Mouse (Mus musculus) heart, adult 2 months (tissue): ENCODE measurements at regions not wholly inside any gene's neighbourhood (a gene's known extent, or its start where the extent isn't known, plus 50 kb on each side); places are given as distances from the start of the nearest gene placed in this dataset.

Experiments
- DNase-seq, 2 experiments: peaks; one replicate each; pipeline ENCODE4 v3.0.0; 2021
- H3K27ac ChIP-seq: fragments of 200-600 bp; 2 replicates; pipeline ENCODE4 v1.8.1; 2022
- H3K27me3 ChIP-seq: fragments of 200-500 bp; 2 replicates; pipeline ENCODE4 v1.6.1; 2012; ENCODE audit warnings: mild to moderate bottlenecking, low read length, inconsistent platforms, mixed read lengths; ENCODE audit not compliant: control insufficient read depth, insufficient read depth
- H3K36me3 ChIP-seq: fragments of 200-500 bp; 2 replicates; pipeline ENCODE4 v1.6.1; 2012; ENCODE audit warnings: low read length, inconsistent platforms; ENCODE audit not compliant: control insufficient read depth, insufficient read depth
- H3K4me1 ChIP-seq: fragments of 200-500 bp; 2 replicates; pipeline ENCODE4 v1.6.1; 2011; ENCODE audit warnings: low read length; ENCODE audit not compliant: control insufficient read depth, insufficient read depth
- H3K4me3 ChIP-seq: fragments of 200-600 bp; 2 replicates; pipeline ENCODE4 v1.8.1; 2022
- H3K79me2 ChIP-seq: fragments of 200-500 bp; replicated peaks from 2 replicates; pipeline ENCODE4 v1.6.1; 2012; ENCODE audit warnings: mild to moderate bottlenecking, inconsistent platforms, low read length, moderate library complexity, mixed read lengths; ENCODE audit not compliant: control insufficient read depth, insufficient read depth
- H3K9ac ChIP-seq: fragments of 200-500 bp; 2 replicates; pipeline ENCODE4 v1.6.1; 2012; ENCODE audit warnings: low read depth, mild to moderate bottlenecking, control low read depth, inconsistent platforms, low read length, mixed read lengths
- CTCF ChIP-seq: fragments of 200-600 bp; IDR thresholded peaks from 2 replicates; pipeline ENCODE4 v1.8.1; 2022; ENCODE audit warnings: antibody characterized with exemption, mild to moderate bottlenecking, moderate library complexity
- EP300 ChIP-seq: fragments of 200-500 bp; IDR thresholded peaks from 2 replicates; pipeline ENCODE4 v1.6.1; 2011; ENCODE audit warnings: low read depth, low read length, control low read depth; ENCODE audit not compliant: insufficient read depth
- POLR2A ChIP-seq: fragments of 200-500 bp; IDR thresholded peaks from 2 replicates; pipeline ENCODE4 v1.6.1; 2011; ENCODE audit warnings: mild to moderate bottlenecking, low read depth, low read length, control low read depth; ENCODE audit not compliant: insufficient read depth
- WGBS: fragments of 180-500 bp; shearing (Covaris S2); methylation state at CpG from one replicate; pipeline ENCODE4 v1.1.7; 2018; 5-methylcytosine and 5-hydroxymethylcytosine counted together
- intact Hi-C: fragments of 180-260 bp; cut with DNase I; formaldehyde crosslinking; loops from one replicate; pipeline ENCODE4 v1.15.1; 2025

- TF ChIP-seq CTCF (no peak), POLR2A (no peak), EP300 (no peak)
- Histone ChIP-seq H3K27ac (no peak overlapping the region), H3K36me3 (no peaks in the 10 kb centered on the region), H3K79me2 (no peaks in the 10 kb centered on the region), H3K4me3 (no peak overlapping the region), H3K9ac (no peak overlapping the region), H3K27me3 (no peaks in the 10 kb centered on the region), H3K4me1 (no peaks in the 10 kb centered on the region)
- intact Hi-C loops: no loop called here
- 86% methylated on average over 10 of the region's 10 CpGs for WGBS
- DNase-seq: no peak
Measured at GRCm38 (mm10) chr12:28357764-28358163, 194.4 kb downstream of the Dcdc2c start.

GRCm38 (mm10) chr12:28353140-28353539 lies 199.1 kb downstream of the Dcdc2c start:
- DNase-seq: no peak
- no peak for TF ChIP-seq CTCF
- TF ChIP-seq EP300: no peak
- no peak for TF ChIP-seq POLR2A
- 46% methylated on average over 3 of the region's 3 CpGs for whole genome bisulfite sequencing
- no peaks in the 10 kb centered on the region for H3K27me3 ChIP-seq
- no peaks in the 10 kb centered on the region for H3K36me3 ChIP-seq
- no peak overlapping the region for H3K4me3 ChIP-seq
- intact Hi-C loops: no loop called here
- no peaks in the 10 kb centered on the region for H3K79me2 ChIP-seq
- H3K4me1 ChIP-seq: no peaks in the 10 kb centered on the region
- H3K9ac ChIP-seq: no peak overlapping the region
- H3K27ac ChIP-seq: no peak overlapping the region

GRCm38 (mm10) chr12:28352571-28352970 lies 199.6 kb downstream of the Dcdc2c start:
- TF ChIP-seq POLR2A: no peak
- TF ChIP-seq EP300: no peak
- TF ChIP-seq CTCF: no peak

GRCm38 (mm10) chr12:28342735-28343134 lies 209.5 kb downstream of the Dcdc2c start:
- H3K36me3 ChIP-seq: no peaks in the 10 kb centered on the region
- DNase-seq: no peak
- 63% methylated on average over 2 of the region's 2 CpGs for WGBS
- no peaks in the 10 kb centered on the region for H3K4me1 ChIP-seq
- H3K4me3 ChIP-seq: no peak overlapping the region
- intact Hi-C loops: no loop called here
- no peak overlapping the region for H3K9ac ChIP-seq
- H3K27me3 ChIP-seq: no peaks in the 10 kb centered on the region
- TF ChIP-seq CTCF: no peak
- no peak for TF ChIP-seq POLR2A
- no peak for TF ChIP-seq EP300
- H3K79me2 ChIP-seq: no peaks in the 10 kb centered on the region
- no peak overlapping the region for H3K27ac ChIP-seq

More at GRCm38 (mm10) chr12:28352571-28352970, 199.6 kb downstream of the Dcdc2c start:
- H3K36me3 ChIP-seq: no peaks in the 10 kb centered on the region
- no peaks in the 10 kb centered on the region for H3K79me2 ChIP-seq
- no peaks in the 10 kb centered on the region for H3K4me1 ChIP-seq
- DNase-seq: no peak
- H3K4me3 ChIP-seq: no peak overlapping the region
- H3K27me3 ChIP-seq: no peaks in the 10 kb centered on the region
- intact Hi-C loops: no loop called here
- H3K9ac ChIP-seq: no peak overlapping the region
- H3K27ac ChIP-seq: no peak overlapping the region
- WGBS: 78% methylated on average over 3 of the region's 3 CpGs

GRCm38 (mm10) chr12:28332591-28332990 lies 219.6 kb downstream of the Dcdc2c start:
- Histone ChIP-seq H3K27me3 (no peaks in the 10 kb centered on the region), H3K79me2 (no peaks in the 10 kb centered on the region), H3K4me1 (no peaks in the 10 kb centered on the region), H3K36me3 (no peaks in the 10 kb centered on the region), H3K27ac (no peak overlapping the region), H3K9ac (no peak overlapping the region), H3K4me3 (no peak overlapping the region)
- TF ChIP-seq CTCF: no peak
- no peak for TF ChIP-seq POLR2A
- no peak for TF ChIP-seq EP300
- DNase-seq: no peak
- intact Hi-C loops: no loop called here
- 43% methylated on average over 5 of the region's 5 CpGs for whole genome bisulfite sequencing

- Histone ChIP-seq H3K9ac (no peak overlapping the region), H3K27ac (no peak overlapping the region), H3K79me2 (no peaks in the 10 kb centered on the region), H3K4me1 (no peaks in the 10 kb centered on the region), H3K4me3 (no peak overlapping the region), H3K36me3 (no peaks in the 10 kb centered on the region), H3K27me3 (no peaks in the 10 kb centered on the region)
- intact Hi-C loops: no loop called here
- no peak for DNase-seq
- 84% methylated on average over 2 of the region's 2 CpGs for WGBS
- TF ChIP-seq EP300 (no peak), CTCF (no peak), POLR2A (no peak)
Measured at GRCm38 (mm10) chr12:28331843-28332242, 220.4 kb downstream of the Dcdc2c start.

GRCm38 (mm10) chr12:28323659-28324058 lies 228.5 kb downstream of the Dcdc2c start:
- H3K9ac ChIP-seq: no peak overlapping the region
- H3K4me3 ChIP-seq: no peak overlapping the region
- TF ChIP-seq CTCF (no peak), POLR2A (no peak), EP300 (no peak)
- no peak for DNase-seq
- H3K36me3 ChIP-seq: no peaks in the 10 kb centered on the region
- H3K79me2 ChIP-seq: no peaks in the 10 kb centered on the region
- 61% methylated on average over 2 of the region's 2 CpGs for WGBS
- H3K4me1 ChIP-seq: no peaks in the 10 kb centered on the region
- no peak overlapping the region for H3K27ac ChIP-seq
- no peaks in the 10 kb centered on the region for H3K27me3 ChIP-seq
- intact Hi-C loops: no loop called here
